Mouse (Mus musculus): ENCODE measurements around the gene Efhc1. TPM values are rescaled to one million over a fixed set of nuclear protein-coding genes. Genes with fewer than 3 reads are reported as not detected.

Efhc1 gene
- polyA plus RNA-seq, 1 experiment from 2014 or later, result 2.5 TPM

DNA sequence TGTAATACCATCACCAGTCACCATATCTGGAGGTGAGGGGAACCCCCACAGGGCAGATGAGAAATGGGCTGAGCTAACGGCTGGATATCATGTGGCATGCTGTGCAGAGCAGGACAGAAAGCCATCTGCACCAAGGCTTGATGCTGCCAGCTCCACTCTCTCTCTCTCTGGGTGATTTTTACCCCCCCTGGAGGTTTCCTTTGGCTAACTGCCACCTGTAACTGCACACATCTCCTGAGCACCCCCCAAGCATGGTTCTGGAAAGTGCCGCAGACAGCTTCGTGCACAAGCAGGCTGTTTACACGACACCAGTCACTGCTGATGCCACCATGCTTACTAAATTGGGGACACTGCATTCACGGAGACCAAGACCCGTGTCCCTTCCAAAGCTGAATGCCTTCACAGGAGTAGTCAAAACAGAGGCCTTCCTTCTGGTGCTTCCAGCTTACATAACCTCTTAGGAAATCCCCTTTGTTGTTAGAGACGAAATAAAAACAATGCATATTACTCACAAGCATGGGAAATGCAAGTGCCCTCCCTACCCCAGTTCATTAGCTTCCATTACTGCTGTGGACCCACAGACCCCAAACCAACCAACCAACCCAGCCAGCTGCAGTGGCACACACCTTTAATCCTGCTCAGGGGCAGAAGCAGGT lies 44.0 kb downstream of the Efhc1 start:
- H3K9me3 ChIP-seq (ENCODE audit: control insufficient read depth, low read length), result no peaks in the 10 kb centered on the region
- 68% methylated on average over 7 of the region's 7 CpGs for WGBS

DNA sequence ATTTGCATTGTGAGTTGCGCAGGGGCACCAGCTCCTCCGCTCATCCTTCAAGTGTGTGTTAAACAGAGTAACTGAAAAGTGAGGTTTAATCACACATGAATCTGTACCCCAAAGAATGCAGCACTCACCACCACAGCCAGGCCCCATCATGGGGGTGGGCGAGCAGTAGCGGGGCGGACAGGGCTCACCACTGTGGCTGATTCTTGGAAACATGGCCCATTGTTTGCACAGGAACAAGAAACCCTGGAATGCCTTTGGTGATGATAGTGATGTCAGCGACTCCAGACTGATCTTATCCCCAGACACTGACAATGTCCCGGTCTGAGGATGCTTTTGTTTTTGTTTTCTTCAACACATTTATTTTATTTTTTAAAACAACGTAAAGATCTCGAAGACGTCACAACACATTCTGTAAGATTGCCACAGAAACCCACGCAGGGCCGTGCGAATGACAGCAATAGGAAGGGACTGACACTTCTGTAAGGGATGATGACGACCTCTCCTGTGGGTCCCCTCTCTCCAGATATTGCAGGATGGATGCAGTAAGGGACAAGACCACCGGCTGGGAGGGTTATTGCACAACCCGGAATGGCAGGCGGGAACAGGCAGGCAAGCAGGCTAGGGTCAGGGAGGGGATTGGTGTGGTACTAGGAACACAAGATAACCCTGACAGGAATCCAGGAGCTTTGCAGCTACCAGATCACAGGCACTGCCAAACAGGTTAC lies 45.3 kb downstream of the Efhc1 start:
- H3K4me3 ChIP-seq (ENCODE audit: low read depth, low read length), result no peak overlapping the region
- WGBS, result 54% methylated on average over 17 of the region's 17 CpGs
- ATAC-seq (ENCODE audit: low FRiP score) (peak; percentile 64), DNase-seq (ENCODE audit: low spot score, missing footprints) (peak; percentile 87)
- H3K9ac ChIP-seq (ENCODE audit: low read length), result peak overlapping the region; percentile 38; the same call in 1 of the 2 replicates
- H3K27me3 ChIP-seq (ENCODE audit: control insufficient read depth, insufficient read depth, low read length), result no peaks in the 10 kb centered on the region
- H3K4me1 ChIP-seq (ENCODE audit: control insufficient read depth, insufficient read depth, low read length), result peaks cover 6% of the 10 kb centered on the region
- H3K36me3 ChIP-seq (ENCODE audit: control insufficient read depth, insufficient read depth, low read length), result no peaks in the 10 kb centered on the region
- H3K27ac ChIP-seq (ENCODE audit: low read depth, low read length), result no peak overlapping the region
- H3K9me3 ChIP-seq (ENCODE audit: control insufficient read depth, low read length), result no peaks in the 10 kb centered on the region
- H3K4me2 ChIP-seq, result no peak overlapping the region

More for the DNA sequence above, 44.0 kb downstream of the Efhc1 start:
- no peak for DNase-seq (ENCODE audit: low spot score, missing footprints)
- Histone ChIP-seq H3K9ac (ENCODE audit: low read length) (no peak overlapping the region), H3K36me3 (ENCODE audit: control insufficient read depth, insufficient read depth, low read length) (no peaks in the 10 kb centered on the region), H3K4me3 (ENCODE audit: low read depth, low read length) (no peak overlapping the region), H3K4me2 (no peak overlapping the region), H3K27me3 (ENCODE audit: control insufficient read depth, insufficient read depth, low read length) (no peaks in the 10 kb centered on the region), H3K4me1 (ENCODE audit: control insufficient read depth, insufficient read depth, low read length) (peaks cover 6% of the 10 kb centered on the region), H3K27ac (ENCODE audit: low read depth, low read length) (no peak overlapping the region)
- 0 out of 2 replicates have a peak, but pooled peaks have one; percentile 19 for ATAC-seq (ENCODE audit: low FRiP score)

DNA sequence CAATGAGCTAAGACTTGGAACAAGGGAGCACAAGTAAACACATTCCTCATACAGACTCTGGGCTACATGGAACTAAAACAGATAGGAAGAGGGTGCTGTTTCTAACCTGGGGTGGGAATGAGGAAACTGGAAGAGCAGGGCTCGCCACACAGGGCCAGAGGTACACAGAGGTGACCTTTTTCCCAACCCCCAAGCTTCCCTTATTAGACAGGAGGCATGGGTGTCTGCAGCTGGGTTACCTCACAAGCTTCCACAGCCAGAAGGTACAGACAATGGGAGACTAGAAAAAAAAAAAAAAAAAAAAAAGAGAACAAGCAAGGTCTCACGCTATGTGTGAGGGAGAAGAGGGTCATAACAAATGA lies 45.9 kb downstream of the Efhc1 start:
- H3K27me3 ChIP-seq (ENCODE audit: control insufficient read depth, insufficient read depth, low read length), result no peaks in the 10 kb centered on the region
- H3K27ac ChIP-seq (ENCODE audit: low read depth, low read length), result no peak overlapping the region
- ATAC-seq (ENCODE audit: low FRiP score) (no peak; the same call in none of the 2 replicates), DNase-seq (ENCODE audit: low spot score, missing footprints) (no peak)
- no peak overlapping the region for H3K4me3 ChIP-seq (ENCODE audit: low read depth, low read length)
- H3K4me1 ChIP-seq (ENCODE audit: control insufficient read depth, insufficient read depth, low read length), result peaks cover 6% of the 10 kb centered on the region
- no peaks in the 10 kb centered on the region for H3K36me3 ChIP-seq (ENCODE audit: control insufficient read depth, insufficient read depth, low read length)
- H3K4me2 ChIP-seq, result no peak overlapping the region
- no peak overlapping the region for H3K9ac ChIP-seq (ENCODE audit: low read length)
- 66% methylated on average over 2 of the region's 2 CpGs for WGBS
- H3K9me3 ChIP-seq (ENCODE audit: control insufficient read depth, low read length), result no peaks in the 10 kb centered on the region

DNA sequence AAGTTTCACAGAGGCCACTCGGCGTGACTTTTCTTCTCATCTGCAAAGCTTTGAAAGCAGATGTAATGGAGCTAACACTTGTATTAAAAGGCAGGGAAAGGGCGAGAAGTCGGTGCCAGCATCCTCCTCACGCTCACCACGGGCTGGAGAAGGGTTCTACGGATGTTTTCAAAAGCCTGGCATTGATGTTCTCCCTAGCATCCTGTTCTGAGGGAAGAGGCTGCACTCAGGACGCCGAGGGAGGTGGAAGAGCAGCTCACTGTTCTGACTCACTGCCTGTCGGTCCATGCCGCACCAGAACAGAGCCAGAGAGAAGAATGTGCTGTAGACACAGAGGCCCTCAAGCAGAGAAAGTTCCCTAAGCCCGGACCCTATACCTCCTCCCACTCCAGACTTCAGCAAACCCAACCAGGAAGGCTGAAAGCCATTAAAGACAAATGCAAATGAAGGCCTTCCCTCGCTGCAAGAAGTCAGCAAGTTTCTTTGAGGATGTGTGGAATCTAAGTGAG lies 46.5 kb downstream of the Efhc1 start:
- Histone ChIP-seq H3K36me3 (ENCODE audit: control insufficient read depth, insufficient read depth, low read length) (no peaks in the 10 kb centered on the region), H3K4me3 (ENCODE audit: low read depth, low read length) (no peak overlapping the region), H3K4me1 (ENCODE audit: control insufficient read depth, insufficient read depth, low read length) (peaks cover 6% of the 10 kb centered on the region), H3K9me3 (ENCODE audit: control insufficient read depth, low read length) (no peaks in the 10 kb centered on the region), H3K9ac (ENCODE audit: low read length) (no peak overlapping the region), H3K27me3 (ENCODE audit: control insufficient read depth, insufficient read depth, low read length) (no peaks in the 10 kb centered on the region), H3K27ac (ENCODE audit: low read depth, low read length) (no peak overlapping the region), H3K4me2 (no peak overlapping the region)
- DNase-seq (ENCODE audit: low spot score, missing footprints) (no peak), ATAC-seq (ENCODE audit: low FRiP score) (no peak)
- WGBS, result 52% methylated on average over 13 of the region's 13 CpGs

DNA sequence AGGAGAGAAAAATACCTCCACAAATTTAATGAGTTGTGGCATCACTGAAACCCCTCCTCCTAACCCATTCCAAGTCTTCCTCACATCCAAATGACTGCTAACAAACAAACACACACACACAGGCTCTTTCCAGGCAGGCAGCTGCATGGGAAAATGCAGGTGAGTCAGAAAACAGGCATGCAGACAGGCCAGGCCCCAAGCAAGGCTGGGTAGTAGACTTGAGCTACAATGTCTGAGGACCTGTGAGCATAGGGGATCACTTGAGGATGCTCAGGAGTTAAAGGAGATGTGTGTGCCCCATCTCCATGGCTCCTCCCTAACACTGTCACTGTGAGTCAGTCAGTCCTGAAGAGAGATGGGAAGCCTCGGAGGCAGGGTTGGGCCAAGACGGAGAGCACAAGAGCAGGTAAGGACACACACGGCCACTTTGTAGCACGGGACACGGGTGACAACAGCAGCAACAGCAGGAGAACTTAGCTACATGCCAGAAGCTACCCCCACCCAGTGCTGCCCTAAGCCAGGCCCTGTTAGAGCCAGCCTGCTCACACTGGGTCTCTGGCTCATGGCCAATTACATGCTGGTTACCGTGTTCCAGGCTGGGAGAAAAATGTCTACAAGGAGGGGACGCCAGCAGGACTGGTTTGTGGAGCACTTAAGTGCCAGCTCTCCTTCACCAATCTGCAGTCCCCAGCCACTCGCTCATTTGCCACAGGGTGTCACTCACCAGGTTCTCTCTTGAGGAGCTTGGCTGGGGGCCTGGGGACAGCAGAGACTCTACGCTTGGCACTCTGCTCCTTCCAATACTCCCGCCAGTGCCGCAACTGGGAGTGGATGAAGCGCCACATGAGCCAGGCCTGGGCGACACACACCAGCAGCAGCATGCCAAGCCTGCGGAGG lies 51.1 kb downstream of the Efhc1 start:
- no peak for DNase-seq (ENCODE audit: low spot score, missing footprints)
- H3K9me3 ChIP-seq (ENCODE audit: control insufficient read depth, low read length), result no peaks in the 10 kb centered on the region
- peak; percentile 24; the same call in 1 of the 2 replicates for ATAC-seq (ENCODE audit: low FRiP score)
- no peak overlapping the region for H3K4me3 ChIP-seq (ENCODE audit: low read depth, low read length)
- no peak overlapping the region for H3K9ac ChIP-seq (ENCODE audit: low read length)
- WGBS, result 93% methylated on average over 14 of the region's 14 CpGs
- H3K4me1 ChIP-seq (ENCODE audit: control insufficient read depth, insufficient read depth, low read length), result no peaks in the 10 kb centered on the region
- H3K4me2 ChIP-seq, result no peak overlapping the region
- H3K27me3 ChIP-seq (ENCODE audit: control insufficient read depth, insufficient read depth, low read length), result no peaks in the 10 kb centered on the region
- H3K36me3 ChIP-seq (ENCODE audit: control insufficient read depth, insufficient read depth, low read length), result no peaks in the 10 kb centered on the region
- no peak overlapping the region for H3K27ac ChIP-seq (ENCODE audit: low read depth, low read length)

DNA sequence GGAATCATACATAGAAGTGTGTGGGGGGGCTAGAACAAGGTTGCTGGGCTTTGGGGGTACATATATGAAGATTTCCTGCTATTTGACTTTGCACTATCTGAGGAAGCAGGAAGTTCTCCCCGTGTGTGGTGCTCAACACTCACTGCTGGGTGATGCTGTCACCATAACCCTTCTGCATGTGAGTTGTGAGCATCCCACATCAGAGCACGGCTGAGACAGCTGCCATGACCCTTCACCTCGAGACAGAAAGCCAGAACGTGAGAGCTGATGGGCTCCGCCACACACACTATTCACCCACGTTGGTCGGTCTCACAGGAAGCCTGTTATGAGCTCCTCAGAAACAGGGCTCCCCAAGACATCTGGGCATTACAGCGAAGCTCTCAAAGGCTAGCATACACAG lies 53.2 kb downstream of the Efhc1 start:
- H3K4me1 ChIP-seq (ENCODE audit: control insufficient read depth, insufficient read depth, low read length), result no peaks in the 10 kb centered on the region
- ATAC-seq (ENCODE audit: low FRiP score) (no peak), DNase-seq (ENCODE audit: low spot score, missing footprints) (no peak)
- H3K4me2 ChIP-seq, result no peak overlapping the region
- H3K36me3 ChIP-seq (ENCODE audit: control insufficient read depth, insufficient read depth, low read length), result no peaks in the 10 kb centered on the region
- no peaks in the 10 kb centered on the region for H3K9me3 ChIP-seq (ENCODE audit: control insufficient read depth, low read length)
- 87% methylated on average over 8 of the region's 8 CpGs for WGBS
- no peak overlapping the region for H3K4me3 ChIP-seq (ENCODE audit: low read depth, low read length)
- H3K27me3 ChIP-seq (ENCODE audit: control insufficient read depth, insufficient read depth, low read length), result no peaks in the 10 kb centered on the region
- no peak overlapping the region for H3K9ac ChIP-seq (ENCODE audit: low read length)
- H3K27ac ChIP-seq (ENCODE audit: low read depth, low read length), result no peak overlapping the region

DNA sequence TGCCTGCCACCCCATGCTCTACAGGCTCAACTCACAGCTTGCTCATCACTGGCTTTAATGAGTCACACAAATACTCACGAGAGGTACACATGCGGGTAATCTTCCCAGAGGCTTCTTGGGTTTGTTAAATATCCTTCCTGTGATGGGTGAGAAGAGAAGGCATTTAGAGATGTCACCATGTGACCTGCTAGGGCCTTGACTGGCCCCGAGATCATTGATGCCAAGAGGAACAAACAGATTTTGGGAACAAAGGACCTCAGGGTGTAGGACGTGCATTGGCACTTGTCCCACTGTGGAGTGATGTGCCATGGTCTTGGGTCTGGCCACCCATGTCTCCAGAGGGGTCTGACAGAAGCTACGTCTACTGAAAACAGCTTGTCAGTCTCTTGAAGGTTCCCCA lies 55.3 kb downstream of the Efhc1 start:
- no peak for DNase-seq (ENCODE audit: low spot score, missing footprints)
- Histone ChIP-seq H3K4me1 (ENCODE audit: control insufficient read depth, insufficient read depth, low read length) (no peaks in the 10 kb centered on the region), H3K9me3 (ENCODE audit: control insufficient read depth, low read length) (no peaks in the 10 kb centered on the region), H3K9ac (ENCODE audit: low read length) (no peak overlapping the region), H3K27me3 (ENCODE audit: control insufficient read depth, insufficient read depth, low read length) (no peaks in the 10 kb centered on the region), H3K36me3 (ENCODE audit: control insufficient read depth, insufficient read depth, low read length) (no peaks in the 10 kb centered on the region), H3K4me2 (no peak overlapping the region), H3K27ac (ENCODE audit: low read depth, low read length) (no peak overlapping the region), H3K4me3 (ENCODE audit: low read depth, low read length) (no peak overlapping the region)
- no peak for ATAC-seq (ENCODE audit: low FRiP score)
- WGBS, result 90% methylated on average over 5 of the region's 5 CpGs

DNA sequence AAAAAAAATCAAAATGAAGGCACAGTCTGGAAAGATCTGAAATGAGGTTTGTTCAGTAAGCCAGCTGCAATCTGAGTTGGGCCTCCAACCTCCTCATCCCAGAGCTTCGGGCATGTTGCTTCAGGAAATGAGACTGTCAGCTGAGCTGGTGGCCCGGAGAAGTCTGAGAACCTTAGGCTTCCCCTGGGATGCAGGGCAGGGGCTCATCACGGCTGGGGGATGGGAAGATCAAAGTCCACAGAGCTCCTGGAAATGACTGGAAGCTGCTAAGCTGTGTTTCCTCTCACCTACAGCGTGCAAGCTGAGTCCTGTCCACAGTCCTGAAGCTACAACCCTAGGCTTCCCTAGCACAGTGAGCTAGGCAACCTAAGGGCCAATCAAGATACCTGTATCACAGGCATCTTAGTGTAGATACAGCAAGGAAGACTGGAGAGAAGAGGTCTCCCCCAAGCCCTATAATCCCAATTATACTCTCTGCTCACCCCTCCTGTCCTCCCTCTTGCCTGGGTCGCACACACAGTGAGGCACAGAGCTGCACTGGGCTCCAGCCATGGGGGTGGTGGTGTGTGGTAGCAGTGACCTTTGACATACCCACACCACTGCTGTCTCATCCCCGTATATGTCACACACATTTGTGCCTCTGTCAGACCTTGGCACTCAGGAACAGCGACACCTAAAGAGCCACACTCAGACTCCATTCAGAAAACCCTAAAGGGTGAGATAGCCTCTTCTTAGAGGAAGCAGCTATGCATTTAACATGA lies 56.7 kb downstream of the Efhc1 start:
- DNase-seq (ENCODE audit: low spot score, missing footprints) (no peak), ATAC-seq (ENCODE audit: low FRiP score) (no peak)
- H3K4me3 ChIP-seq (ENCODE audit: low read depth, low read length), result no peak overlapping the region
- WGBS, result 78% methylated on average over 7 of the region's 7 CpGs
- no peak overlapping the region for H3K4me2 ChIP-seq
- H3K36me3 ChIP-seq (ENCODE audit: control insufficient read depth, insufficient read depth, low read length), result no peaks in the 10 kb centered on the region
- H3K27me3 ChIP-seq (ENCODE audit: control insufficient read depth, insufficient read depth, low read length), result no peaks in the 10 kb centered on the region
- no peak overlapping the region for H3K9ac ChIP-seq (ENCODE audit: low read length)
- no peaks in the 10 kb centered on the region for H3K9me3 ChIP-seq (ENCODE audit: control insufficient read depth, low read length)
- no peak overlapping the region for H3K27ac ChIP-seq (ENCODE audit: low read depth, low read length)
- H3K4me1 ChIP-seq (ENCODE audit: control insufficient read depth, insufficient read depth, low read length), result no peaks in the 10 kb centered on the region
